Mouse (Mus musculus) limb, embryonic 13.5 days (tissue): Measurements from ENCODE around the gene Cdkl3. TPM values are rescaled to one million over a fixed set of nuclear protein-coding genes. Genes with fewer than 3 reads are reported as not detected.
A peak's percentile ranks its signal among the peaks of the same experiment; 100 is the strongest.
"Not testable (repeated sequence)": the region's sequence is repeated elsewhere in the genome, so short reads cannot be mapped to it uniquely, and the experiment has no call there.

ENCODE experiments used
- ATAC-seq: fragments of 200-750 bp; cut with Nextera tagmentation; 2 replicates; pipeline ENCODE4 v1.8.0; 2017; ENCODE audit warnings: low read depth, moderate number of reproducible peaks, moderate TSS enrichment; ENCODE audit not compliant: low FRiP score
- H3K27ac ChIP-seq: fragments of 300-500 bp; sonication (generic); 2 replicates; pipeline ENCODE4 v1.5.1; 2015; ENCODE audit warnings: inconsistent platforms, mild to moderate bottlenecking, moderate library complexity
- H3K27me3 ChIP-seq: fragments of 300-500 bp; sonication (generic); 2 replicates; pipeline ENCODE4 v1.6.1; 2015; ENCODE audit warnings: mild to moderate bottlenecking, inconsistent platforms
- H3K36me3 ChIP-seq: fragments of 300-500 bp; sonication (generic); 2 replicates; pipeline ENCODE4 v1.6.1; 2015; ENCODE audit warnings: inconsistent platforms, mild to moderate bottlenecking, moderate library complexity
- H3K4me1 ChIP-seq: fragments of 300-500 bp; sonication (generic); 2 replicates; pipeline ENCODE4 v1.6.1; 2015; ENCODE audit warnings: inconsistent platforms
- H3K4me2 ChIP-seq: fragments of 300-500 bp; sonication (generic); replicated peaks from 2 replicates; pipeline ENCODE4 v1.6.1; 2015; ENCODE audit warnings: inconsistent platforms, mild to moderate bottlenecking, moderate library complexity
- H3K4me3 ChIP-seq: fragments of 300-500 bp; sonication (generic); 2 replicates; pipeline ENCODE4 v1.5.1; 2015; ENCODE audit warnings: moderate library complexity, mild to moderate bottlenecking, inconsistent platforms
- H3K9ac ChIP-seq: fragments of 300-500 bp; sonication (generic); 2 replicates; pipeline ENCODE4 v1.6.1; 2015; ENCODE audit warnings: mild to moderate bottlenecking, inconsistent platforms
- H3K9me3 ChIP-seq: fragments of 300-500 bp; sonication (generic); 2 replicates; pipeline ENCODE4 v1.6.1; 2016; ENCODE audit warnings: inconsistent platforms
- WGBS: fragments of 180-500 bp; shearing (Covaris S2); methylation state at CpG from one replicate; pipeline ENCODE4 v1.1.7; 2015; 5-methylcytosine and 5-hydroxymethylcytosine counted together
- polyA plus RNA-seq: library from polyadenylated mRNA; unstranded; fragments of >200 nt; fragmentation: Nextera tagmentation; extraction: Ambion mirVana; gene quantifications from 2 replicates; pipeline ENCODE4 v1.2.1, GENCODE M21; 2015

The Cdkl3 gene
- polyA plus RNA-seq, 1 experiment from 2014 or later: 13.4 TPM

GRCm38 (mm10) chr11:52108796-52109195 lies 104.8 kb downstream of the Cdkl3 start:
- Histone ChIP-seq H3K9ac (no peak overlapping the region), H3K4me3 (no peak overlapping the region), H3K9me3 (no peaks in the 10 kb centered on the region), H3K27me3 (no peaks in the 10 kb centered on the region), H3K4me1 (peaks cover 5% of the 10 kb centered on the region; the same call in 1 of the 2 replicates), H3K4me2 (no peak overlapping the region), H3K36me3 (peaks cover 7% of the 10 kb centered on the region), H3K27ac (no peak overlapping the region)
- 92% methylated on average over 5 of the region's 5 CpGs for WGBS
- ATAC-seq: no peak

GRCm38 (mm10) chr11:52109421-52109820 lies 105.4 kb downstream of the Cdkl3 start:
- Histone ChIP-seq H3K27me3 (no peaks in the 10 kb centered on the region), H3K4me3 (no peak overlapping the region), H3K4me2 (no peak overlapping the region), H3K9me3 (no peaks in the 10 kb centered on the region), H3K4me1 (peaks cover 5% of the 10 kb centered on the region; the same call in 1 of the 2 replicates), H3K27ac (no peak overlapping the region), H3K9ac (no peak overlapping the region), H3K36me3 (peaks cover 12% of the 10 kb centered on the region)
- WGBS: 89% methylated on average over 1 of the region's 1 CpGs
- no peak for ATAC-seq

- Histone ChIP-seq H3K9ac (no peak overlapping the region), H3K4me1 (no peaks in the 10 kb centered on the region), H3K9me3 (peaks cover 6% of the 10 kb centered on the region; the same call in 1 of the 2 replicates), H3K4me2 (no peak overlapping the region), H3K27ac (no peak overlapping the region), H3K36me3 (peaks cover 69% of the 10 kb centered on the region), H3K4me3 (no peak overlapping the region), H3K27me3 (no peaks in the 10 kb centered on the region)
- WGBS: 94% methylated on average over 3 of the region's 3 CpGs
- no peak for ATAC-seq
Measured at GRCm38 (mm10) chr11:52115479-52115878, 111.5 kb downstream of the Cdkl3 start.

- H3K4me3 ChIP-seq, ATAC-seq, H3K27me3 ChIP-seq, H3K9me3 ChIP-seq, H3K4me1 ChIP-seq, H3K27ac ChIP-seq, H3K4me2 ChIP-seq, H3K9ac ChIP-seq: not testable (repeated sequence)
- 91% methylated on average over 6 of the region's 6 CpGs for WGBS
- peaks cover 73% of the 10 kb centered on the region for H3K36me3 ChIP-seq
Measured at GRCm38 (mm10) chr11:52116117-52116516, 112.1 kb downstream of the Cdkl3 start.

- Histone ChIP-seq H3K4me1 (no peaks in the 10 kb centered on the region), H3K4me2 (no peak overlapping the region), H3K9me3 (peaks cover 6% of the 10 kb centered on the region; the same call in 1 of the 2 replicates), H3K36me3 (peaks cover 84% of the 10 kb centered on the region), H3K4me3 (no peak overlapping the region), H3K27ac (no peak overlapping the region), H3K9ac (no peak overlapping the region), H3K27me3 (no peaks in the 10 kb centered on the region)
- no peak for ATAC-seq
- WGBS: 98% methylated on average over 7 of the region's 7 CpGs
Measured at GRCm38 (mm10) chr11:52117156-52117555, 113.1 kb downstream of the Cdkl3 start.

- H3K9me3 ChIP-seq, H3K4me1 ChIP-seq, H3K27me3 ChIP-seq, ATAC-seq, H3K27ac ChIP-seq, H3K4me2 ChIP-seq, H3K9ac ChIP-seq, H3K4me3 ChIP-seq: not testable (repeated sequence)
- H3K36me3 ChIP-seq: peaks cover 96% of the 10 kb centered on the region
Measured at GRCm38 (mm10) chr11:52120415-52120814, 116.4 kb downstream of the Cdkl3 start.

- no peaks in the 10 kb centered on the region for H3K4me1 ChIP-seq
- H3K27ac ChIP-seq: no peak overlapping the region
- peaks cover 6% of the 10 kb centered on the region; the same call in 1 of the 2 replicates for H3K9me3 ChIP-seq
- 96% methylated on average over 6 of the region's 6 CpGs for WGBS
- peaks cover 89% of the 10 kb centered on the region for H3K36me3 ChIP-seq
- no peak overlapping the region for H3K9ac ChIP-seq
- no peak overlapping the region for H3K4me3 ChIP-seq
- H3K27me3 ChIP-seq: no peaks in the 10 kb centered on the region
- H3K4me2 ChIP-seq: no peak overlapping the region
- ATAC-seq: no peak
Measured at GRCm38 (mm10) chr11:52122045-52122444, 118.0 kb downstream of the Cdkl3 start.

- no peak for ATAC-seq
- Histone ChIP-seq H3K27ac (no peak overlapping the region), H3K27me3 (no peaks in the 10 kb centered on the region), H3K9me3 (peaks cover 6% of the 10 kb centered on the region; the same call in 1 of the 2 replicates), H3K4me1 (no peaks in the 10 kb centered on the region), H3K4me2 (no peak overlapping the region), H3K36me3 (peaks cover 67% of the 10 kb centered on the region), H3K9ac (no peak overlapping the region), H3K4me3 (no peak overlapping the region)
- 90% methylated on average over 4 of the region's 4 CpGs for WGBS
Measured at GRCm38 (mm10) chr11:52124468-52124867, 120.4 kb downstream of the Cdkl3 start.

- 69% methylated on average over 3 of the region's 3 CpGs for WGBS
- H3K4me1 ChIP-seq: no peaks in the 10 kb centered on the region
- H3K27ac ChIP-seq: no peak overlapping the region
- ATAC-seq: no peak
- no peak overlapping the region for H3K4me3 ChIP-seq
- H3K9me3 ChIP-seq: no peaks in the 10 kb centered on the region
- no peaks in the 10 kb centered on the region for H3K27me3 ChIP-seq
- H3K9ac ChIP-seq: no peak overlapping the region
- peaks cover 41% of the 10 kb centered on the region for H3K36me3 ChIP-seq
- no peak overlapping the region for H3K4me2 ChIP-seq
Measured at GRCm38 (mm10) chr11:52127169-52127568, 123.1 kb downstream of the Cdkl3 start.

- peaks cover 36% of the 10 kb centered on the region for H3K36me3 ChIP-seq
- no peak overlapping the region for H3K27ac ChIP-seq
- H3K4me2 ChIP-seq: no peak overlapping the region
- no peak overlapping the region for H3K9ac ChIP-seq
- H3K9me3 ChIP-seq: no peaks in the 10 kb centered on the region; the same call in 1 of the 2 replicates
- no peak for ATAC-seq
- no peak overlapping the region for H3K4me3 ChIP-seq
- H3K27me3 ChIP-seq: no peaks in the 10 kb centered on the region
- WGBS: 71% methylated on average over 5 of the region's 5 CpGs
- H3K4me1 ChIP-seq: no peaks in the 10 kb centered on the region
Measured at GRCm38 (mm10) chr11:52127760-52128159, 123.7 kb downstream of the Cdkl3 start.

- no peak overlapping the region for H3K4me3 ChIP-seq
- 71% methylated on average over 5 of the region's 5 CpGs for WGBS
- H3K9me3 ChIP-seq: no peaks in the 10 kb centered on the region; the same call in 1 of the 2 replicates
- H3K27me3 ChIP-seq: no peaks in the 10 kb centered on the region
- H3K4me1 ChIP-seq: no peaks in the 10 kb centered on the region
- H3K36me3 ChIP-seq: peaks cover 29% of the 10 kb centered on the region
- 0 out of 2 replicates have a peak overlapping the region, but pooled peaks have one; percentile 15 for H3K27ac ChIP-seq
- no peak overlapping the region for H3K9ac ChIP-seq
- no peak overlapping the region for H3K4me2 ChIP-seq
- ATAC-seq: no peak
Measured at GRCm38 (mm10) chr11:52128316-52129061, 124.5 kb downstream of the Cdkl3 start.

GRCm38 (mm10) chr11:52129171-52129570 lies 125.2 kb downstream of the Cdkl3 start:
- Histone ChIP-seq H3K9me3 (peaks cover 2% of the 10 kb centered on the region; the same call in 1 of the 2 replicates), H3K36me3 (peaks cover 24% of the 10 kb centered on the region), H3K4me2 (no peak overlapping the region), H3K27ac (peak overlapping the region; percentile 15; the same call in 1 of the 2 replicates), H3K4me1 (no peaks in the 10 kb centered on the region), H3K9ac (no peak overlapping the region), H3K27me3 (no peaks in the 10 kb centered on the region), H3K4me3 (no peak overlapping the region)
- WGBS: 22% methylated on average over 3 of the region's 3 CpGs
- ATAC-seq: no peak
